Mouse (Mus musculus) stomach, embryonic 16.5 days (tissue): ENCODE data around the gene Krt8. TPM values are rescaled to one million over a fixed set of nuclear protein-coding genes. Genes with fewer than 3 reads are reported as not detected.
A peak's percentile ranks its signal among the peaks of the same experiment; 100 is the strongest.

Experiments
- ATAC-seq: fragments of 200-750 bp; cut with Nextera tagmentation; 2 replicates; pipeline ENCODE4 v1.8.0; 2017; ENCODE audit warnings: moderate number of reproducible peaks, moderate TSS enrichment; ENCODE audit not compliant: insufficient read depth, low FRiP score
- H3K27ac ChIP-seq: fragments of 300-500 bp; sonication (generic); 2 replicates; pipeline ENCODE4 v1.5.1; 2014; ENCODE audit warnings: low read length
- H3K27me3 ChIP-seq: fragments of 300-500 bp; sonication (generic); 2 replicates; pipeline ENCODE4 v1.6.1; 2014; ENCODE audit warnings: low read length, control low read depth, mixed read lengths; ENCODE audit not compliant: control insufficient read depth, insufficient read depth
- H3K36me3 ChIP-seq: fragments of 300-500 bp; sonication (generic); 2 replicates; pipeline ENCODE4 v1.6.1; 2014; ENCODE audit warnings: low read length; ENCODE audit not compliant: control insufficient read depth, insufficient read depth
- H3K4me1 ChIP-seq: fragments of 300-500 bp; sonication (generic); 2 replicates; pipeline ENCODE4 v1.6.1; 2014; ENCODE audit warnings: low read length, control low read depth, mixed read lengths; ENCODE audit not compliant: control insufficient read depth, insufficient read depth
- H3K4me2 ChIP-seq: fragments of 300-500 bp; sonication (generic); 2 replicates; pipeline ENCODE4 v1.6.1; 2014; ENCODE audit warnings: low read depth, low read length, mixed read lengths
- H3K4me3 ChIP-seq: fragments of 300-500 bp; sonication (generic); replicated peaks from 2 replicates; pipeline ENCODE4 v1.5.1; 2014; ENCODE audit warnings: mild to moderate bottlenecking, low read length
- H3K9ac ChIP-seq: fragments of 300-500 bp; sonication (generic); 2 replicates; pipeline ENCODE4 v1.6.1; 2014; ENCODE audit warnings: low read length
- H3K9me3 ChIP-seq: fragments of 300-500 bp; sonication (generic); replicated peaks from 2 replicates; pipeline ENCODE4 v1.6.1; 2016; ENCODE audit warnings: low read length, control low read depth; ENCODE audit not compliant: control insufficient read depth
- WGBS: fragments of 180-500 bp; shearing (Covaris S2); extraction: QIAGEN DNeasy Blood & Tissue Kit; methylation state at CpG from one replicate; pipeline ENCODE4 v1.1.7; 2014; 5-methylcytosine and 5-hydroxymethylcytosine counted together
- polyA plus RNA-seq: library from polyadenylated mRNA; unstranded; fragments of >200 nt; fragmentation: Nextera tagmentation; extraction: Ambion mirVana; gene quantifications from 2 replicates; pipeline ENCODE4 v1.2.1, GENCODE M21; 2015

Krt8 gene
- polyA plus RNA-seq = 1,152 and 1,422 TPM in 2 replicates

- H3K36me3 ChIP-seq = no peaks in the 10 kb centered on the region
- 27% methylated on average over 11 of the region's 11 CpGs for WGBS
- H3K4me2 ChIP-seq = peak within 1 kb of the TSS; percentile 53
- peak within 1 kb of the TSS; percentile 57 for H3K4me3 ChIP-seq
- H3K27me3 ChIP-seq = peaks cover 11% of the 10 kb centered on the region
- H3K4me1 ChIP-seq = peaks cover 19% of the 10 kb centered on the region
- H3K27ac ChIP-seq = peak within 1 kb of the TSS; percentile 93
- H3K9me3 ChIP-seq = no peaks in the 10 kb centered on the region
- peak; percentile 80 for ATAC-seq
- peak within 1 kb of the TSS; percentile 77 for H3K9ac ChIP-seq
These were observed at the start of gene Krt8 for GRCm38 (mm10) chr15:102004189-102004588. Gene Krt8, minus strand, starts transcription at chr15:102004482.

GRCm38 (mm10) chr15:102051920-102052683 lies 47.8 kb upstream of the Krt8 start:
- Histone ChIP-seq H3K27ac (peak overlapping the region; percentile 69), H3K9me3 (no peaks in the 10 kb centered on the region)
- ATAC-seq = peak; percentile 87

DNA sequence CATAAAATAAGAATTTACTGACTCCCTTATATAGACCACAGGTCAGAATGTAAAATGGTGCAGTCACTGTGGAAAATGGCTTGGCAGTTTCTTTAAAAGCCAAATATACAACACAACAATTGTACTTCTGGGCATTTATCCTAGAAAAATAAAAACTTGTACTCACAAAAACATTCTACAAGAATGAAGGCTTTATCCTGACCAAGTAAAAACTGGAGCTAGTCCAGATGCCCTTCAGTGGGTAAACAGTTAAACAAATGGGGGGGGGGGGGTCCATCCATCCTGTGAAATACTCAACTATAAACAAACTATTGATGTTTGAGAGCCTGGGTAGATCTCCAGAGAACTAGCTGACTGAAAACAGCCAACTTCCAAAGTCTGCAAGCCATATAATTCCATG lies 45.6 kb upstream of the Krt8 start:
- Histone ChIP-seq H3K36me3 (no peaks in the 10 kb centered on the region), H3K9ac (no peak overlapping the region), H3K27ac (no peak overlapping the region), H3K4me2 (no peak overlapping the region), H3K27me3 (no peaks in the 10 kb centered on the region), H3K4me3 (no peak overlapping the region), H3K4me1 (no peaks in the 10 kb centered on the region; the same call in 1 of the 2 replicates), H3K9me3 (no peaks in the 10 kb centered on the region)
- no peak for ATAC-seq

More at GRCm38 (mm10) chr15:102051920-102052683, 47.8 kb upstream of the Krt8 start:
- H3K27me3 ChIP-seq = no peaks in the 10 kb centered on the region
- H3K36me3 ChIP-seq = no peaks in the 10 kb centered on the region
- peak overlapping the region; percentile 68 for H3K9ac ChIP-seq
- WGBS = under 1% methylated on average over 27 of the region's 33 CpGs
- peaks cover 3% of the 10 kb centered on the region; the same call in 1 of the 2 replicates for H3K4me1 ChIP-seq
- peak overlapping the region; percentile 49 for H3K4me3 ChIP-seq
- peak overlapping the region; percentile 73 for H3K4me2 ChIP-seq

- Histone ChIP-seq H3K4me3 (no peak overlapping the region), H3K4me2 (no peak overlapping the region), H3K4me1 (no peaks in the 10 kb centered on the region; the same call in 1 of the 2 replicates), H3K36me3 (no peaks in the 10 kb centered on the region), H3K27me3 (no peaks in the 10 kb centered on the region), H3K9me3 (no peaks in the 10 kb centered on the region), H3K27ac (no peak overlapping the region), H3K9ac (no peak overlapping the region)
- ATAC-seq = no peak
- WGBS = 88% methylated on average over 6 of the region's 6 CpGs
These were observed 43.7 kb upstream of the Krt8 start for GRCm38 (mm10) chr15:102048006-102048405.

DNA sequence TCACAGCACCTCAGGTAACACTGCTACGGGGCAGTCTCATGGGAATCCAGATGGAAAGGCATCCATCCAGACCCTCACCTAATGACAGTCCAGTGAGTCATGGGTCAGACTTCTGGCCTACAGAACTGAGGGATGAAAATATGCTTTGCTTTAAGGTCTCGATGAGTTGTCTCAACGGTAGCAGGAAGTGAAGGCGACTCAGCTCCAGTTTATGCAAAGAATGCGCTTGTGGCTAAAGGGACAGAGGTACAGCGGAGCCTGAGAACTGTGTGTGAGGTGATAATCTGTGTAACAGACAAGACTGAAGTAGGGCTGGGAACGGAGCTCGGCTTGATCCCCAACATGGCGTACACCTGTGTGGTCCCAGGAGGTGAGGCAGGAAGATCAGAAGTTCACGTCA lies 41.4 kb upstream of the Krt8 start:
- ATAC-seq = no peak
- 83% methylated on average over 10 of the region's 10 CpGs for WGBS
- Histone ChIP-seq H3K4me1 (no peaks in the 10 kb centered on the region), H3K36me3 (no peaks in the 10 kb centered on the region), H3K27me3 (no peaks in the 10 kb centered on the region), H3K4me3 (no peak overlapping the region), H3K9ac (no peak overlapping the region), H3K9me3 (no peaks in the 10 kb centered on the region), H3K27ac (no peak overlapping the region), H3K4me2 (no peak overlapping the region)

GRCm38 (mm10) chr15:102044745-102045144 lies 40.5 kb upstream of the Krt8 start:
- no peaks in the 10 kb centered on the region for H3K9me3 ChIP-seq
- no peak for ATAC-seq
- no peak overlapping the region for H3K9ac ChIP-seq
- no peaks in the 10 kb centered on the region for H3K36me3 ChIP-seq
- no peak overlapping the region for H3K27ac ChIP-seq
- no peak overlapping the region for H3K4me3 ChIP-seq
- no peak overlapping the region for H3K4me2 ChIP-seq
- 53% methylated on average over 3 of the region's 3 CpGs for WGBS
- H3K4me1 ChIP-seq = no peaks in the 10 kb centered on the region
- H3K27me3 ChIP-seq = no peaks in the 10 kb centered on the region

DNA sequence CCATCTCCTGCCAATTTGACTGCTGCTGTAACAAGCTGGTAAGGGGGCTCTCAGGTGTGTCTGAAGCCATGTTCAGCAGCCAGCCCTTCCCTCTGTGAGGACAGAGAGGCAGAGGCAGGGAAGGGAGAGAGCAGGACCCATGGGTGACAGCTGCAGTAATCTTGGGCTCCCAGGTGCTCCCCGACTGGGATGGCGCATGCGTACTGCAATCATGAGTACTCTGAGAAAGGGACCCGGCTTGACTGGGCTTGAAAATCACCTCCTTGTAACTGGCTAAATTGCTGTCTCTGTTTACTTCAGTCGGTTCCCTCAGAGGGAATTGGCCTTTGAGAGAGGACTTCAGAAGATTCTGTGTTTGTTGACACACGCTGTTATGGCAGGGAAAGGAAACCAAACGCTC lies 37.7 kb upstream of the Krt8 start:
- no peaks in the 10 kb centered on the region for H3K4me1 ChIP-seq
- no peaks in the 10 kb centered on the region for H3K9me3 ChIP-seq
- H3K27ac ChIP-seq = no peak overlapping the region
- H3K4me2 ChIP-seq = peak overlapping the region; percentile 37; the same call in 1 of the 2 replicates
- WGBS = 33% methylated on average over 7 of the region's 7 CpGs
- H3K9ac ChIP-seq = peak overlapping the region; percentile 0; the same call in 1 of the 2 replicates
- H3K4me3 ChIP-seq = no peak overlapping the region
- no peaks in the 10 kb centered on the region for H3K27me3 ChIP-seq
- no peaks in the 10 kb centered on the region for H3K36me3 ChIP-seq
- no peak for ATAC-seq

DNA sequence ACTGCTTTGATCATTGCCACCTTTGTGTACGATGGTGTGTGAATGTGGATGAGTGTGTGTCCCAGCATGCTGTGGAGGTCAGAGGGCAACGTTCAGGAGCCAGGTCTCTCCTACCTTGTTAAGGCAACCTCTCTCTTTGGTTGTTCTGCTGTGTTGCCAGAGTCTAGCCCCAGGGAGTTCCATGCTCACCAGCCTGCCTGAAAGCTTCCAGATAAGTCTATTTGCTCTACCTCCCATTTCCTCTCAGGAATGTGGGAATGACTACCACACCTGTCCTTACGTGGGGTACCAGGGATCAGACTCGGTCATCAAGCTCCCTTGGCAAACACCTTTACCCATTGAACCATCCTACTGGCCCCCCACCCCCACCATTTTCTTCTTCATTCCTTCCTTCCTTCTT lies 36.0 kb upstream of the Krt8 start:
- H3K27ac ChIP-seq = no peak overlapping the region
- no peaks in the 10 kb centered on the region for H3K4me1 ChIP-seq
- H3K4me3 ChIP-seq = no peak overlapping the region
- H3K9ac ChIP-seq = no peak overlapping the region
- no peaks in the 10 kb centered on the region for H3K36me3 ChIP-seq
- H3K4me2 ChIP-seq = no peak overlapping the region
- no peak for ATAC-seq
- H3K9me3 ChIP-seq = no peaks in the 10 kb centered on the region
- WGBS = 49% methylated on average over 4 of the region's 4 CpGs
- no peaks in the 10 kb centered on the region for H3K27me3 ChIP-seq

DNA sequence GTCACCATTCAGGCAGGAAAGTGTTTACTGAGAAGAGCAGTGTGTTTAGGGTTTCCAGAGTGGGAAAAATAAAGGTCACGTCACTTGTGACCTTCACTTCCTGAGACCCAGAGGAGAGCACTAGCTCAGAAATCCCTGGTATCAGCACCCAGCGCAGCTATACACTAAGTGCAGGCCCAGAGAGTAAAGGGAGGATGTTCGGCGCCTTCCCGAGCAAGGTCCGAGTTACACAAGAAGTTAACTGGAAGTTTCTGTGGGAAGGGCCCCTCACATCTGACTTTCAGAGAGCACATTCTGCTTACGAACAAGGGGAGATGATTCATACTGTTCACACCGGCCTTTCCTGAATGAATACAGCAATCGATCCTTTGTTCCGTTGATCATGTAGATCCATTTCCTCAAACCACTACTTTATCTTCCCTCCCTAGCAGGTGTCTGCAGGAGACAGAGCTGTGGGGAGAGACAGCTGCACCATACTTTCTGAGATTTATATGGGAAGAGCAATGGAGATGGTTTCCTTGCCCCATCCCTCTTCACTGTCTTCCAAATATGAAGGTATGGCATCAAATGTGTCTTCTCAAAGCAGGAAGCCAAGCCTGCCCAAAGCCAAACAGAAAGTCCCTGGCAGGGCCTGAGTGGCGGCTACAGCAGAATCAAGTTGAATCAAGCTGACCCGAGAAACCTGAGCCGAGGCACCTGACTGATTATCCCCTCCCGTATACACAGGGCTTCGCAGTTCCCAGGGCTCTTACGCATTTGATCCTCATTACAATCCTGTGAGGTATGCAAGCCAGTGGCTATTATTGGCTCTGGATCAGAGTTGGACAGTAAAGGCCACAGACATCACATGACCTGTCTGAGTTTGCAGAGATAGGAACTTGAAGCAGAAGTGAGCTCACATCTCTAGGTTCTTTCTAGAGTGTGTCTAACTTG lies 30.1 kb upstream of the Krt8 start:
- H3K4me2 ChIP-seq = no peak overlapping the region
- H3K36me3 ChIP-seq = no peaks in the 10 kb centered on the region
- no peak overlapping the region for H3K4me3 ChIP-seq
- H3K9ac ChIP-seq = no peak overlapping the region
- WGBS = 50% methylated on average over 16 of the region's 16 CpGs
- no peaks in the 10 kb centered on the region for H3K9me3 ChIP-seq
- H3K27ac ChIP-seq = no peak overlapping the region
- H3K27me3 ChIP-seq = no peaks in the 10 kb centered on the region
- H3K4me1 ChIP-seq = 0 out of 2 replicates have a peak, but pooled peaks cover 3% of the 10 kb centered on the region
- ATAC-seq = no peak
